Mouse (Mus musculus) 3T3-L1 (cell line): ENCODE results near the gene Pdcd1lg2.

Experiments used
- DNase-seq: peaks from one replicate; pipeline ENCODE4 v3.0.0-alpha.2; 2015; ENCODE audit warnings: low read depth, low spot score

The Pdcd1lg2 gene

DNA sequence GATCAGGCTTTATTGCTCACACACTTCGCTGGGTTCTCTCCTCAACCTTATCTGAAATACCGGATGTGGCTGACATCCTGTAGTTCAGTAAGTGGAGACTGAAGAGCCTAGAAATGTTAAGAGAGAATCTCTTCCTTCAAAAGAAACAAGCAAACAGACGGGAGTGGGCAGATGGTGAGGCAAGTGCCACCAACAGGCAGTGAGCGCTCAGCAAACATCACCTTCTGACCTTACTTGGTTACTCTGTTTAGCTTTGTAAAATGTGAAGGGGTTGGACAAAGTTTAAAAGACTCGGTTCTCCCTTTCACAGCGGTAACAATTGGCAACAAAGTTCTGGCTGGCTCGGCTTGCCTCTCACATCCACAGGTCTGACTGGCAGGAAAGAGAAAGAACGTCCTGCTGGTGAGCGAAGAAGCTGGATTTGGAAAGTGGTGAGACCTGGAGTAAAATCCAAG, 8.0 kb downstream of the Pdcd1lg2 start:
- no peak for DNase-seq

DNA sequence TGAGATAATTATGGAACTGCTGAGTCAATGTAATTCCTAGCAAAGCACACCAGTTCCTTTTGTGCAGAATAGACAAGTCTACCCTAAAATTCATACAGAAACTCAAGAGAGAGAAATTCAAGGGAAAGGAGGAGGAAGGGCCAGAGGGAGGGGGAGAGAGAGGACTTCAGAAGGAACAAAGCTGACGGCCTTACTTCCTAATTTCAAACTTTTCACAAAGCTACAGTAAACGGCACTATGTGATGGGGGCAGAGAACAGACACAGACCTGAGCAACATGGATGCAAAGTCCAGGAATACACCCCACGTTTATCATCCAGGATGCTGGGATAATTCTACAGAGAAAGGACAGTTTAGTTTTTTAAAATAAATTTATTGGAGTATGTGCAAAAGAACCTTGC, 8.8 kb downstream of the Pdcd1lg2 start:
- no peak for DNase-seq

DNA sequence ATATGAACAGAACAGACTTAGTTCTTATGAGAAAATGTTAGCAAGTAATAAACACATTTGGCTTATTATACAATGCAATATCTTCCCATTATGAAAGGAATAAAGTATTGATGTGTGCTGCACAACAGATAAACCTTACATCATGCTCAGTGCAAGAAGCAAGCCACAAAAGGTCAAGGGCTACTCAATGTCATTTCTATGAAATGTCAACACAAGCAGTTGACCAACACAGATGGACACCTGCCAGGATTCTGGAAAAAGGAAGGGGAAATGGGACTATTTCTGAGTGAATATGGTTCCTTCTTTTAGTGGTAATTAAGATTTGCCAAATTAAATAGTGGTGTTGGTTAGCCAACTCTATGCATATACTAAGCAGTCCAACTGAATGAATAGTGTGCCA, 9.2 kb downstream of the Pdcd1lg2 start:
- DNase-seq, result peak; percentile 23

DNA sequence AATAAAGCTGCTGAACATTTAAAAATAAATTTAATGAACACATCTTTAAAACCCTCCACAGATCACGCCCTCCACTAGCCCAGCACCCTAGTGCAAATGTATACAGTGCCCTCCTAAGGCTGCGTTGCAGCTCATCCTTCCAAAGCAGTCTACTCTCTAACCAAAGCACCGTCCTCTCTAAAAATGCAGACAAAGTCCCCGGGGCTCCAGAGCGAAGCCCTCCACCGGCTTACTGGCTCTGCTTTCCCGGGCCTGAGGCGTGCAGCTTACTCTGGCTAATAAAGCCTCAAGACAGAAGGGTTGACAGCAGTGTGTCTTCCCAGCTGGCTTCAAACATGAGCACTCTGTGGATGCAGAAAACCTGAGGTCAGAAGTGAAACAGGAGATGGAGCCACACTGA, 9.7 kb downstream of the Pdcd1lg2 start:
- DNase-seq, result no peak

DNA sequence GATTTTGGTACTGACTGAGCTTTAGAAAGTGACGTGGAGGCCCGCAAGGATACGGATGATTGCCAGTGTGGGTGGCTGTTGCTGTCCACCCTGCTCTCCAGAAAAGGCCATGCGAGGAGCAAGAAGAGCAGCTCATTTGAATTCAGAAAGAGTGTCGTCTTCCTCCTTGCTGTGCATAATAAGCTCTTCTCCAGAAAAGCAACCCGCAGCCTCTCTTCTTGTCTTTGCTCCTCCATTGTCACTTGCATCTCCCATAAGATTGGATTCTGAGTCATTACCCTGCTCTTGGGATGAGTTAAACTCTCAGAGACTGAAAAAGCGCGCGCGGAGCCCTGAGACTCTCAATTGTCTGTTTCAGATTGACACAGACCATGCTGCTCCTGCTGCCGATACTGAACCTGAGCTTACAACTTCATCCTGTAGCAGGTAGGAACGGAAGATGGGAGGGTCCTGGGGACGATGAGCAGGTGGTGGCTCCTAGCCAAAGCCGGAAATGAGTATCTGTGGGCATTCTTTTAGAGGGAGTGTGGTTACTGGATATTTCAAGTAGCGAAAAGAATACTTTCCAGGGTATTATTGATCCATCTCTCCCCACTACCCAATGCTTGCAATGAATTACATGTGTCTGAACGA, 11.4 kb downstream of the Pdcd1lg2 start:
- no peak for DNase-seq

DNA sequence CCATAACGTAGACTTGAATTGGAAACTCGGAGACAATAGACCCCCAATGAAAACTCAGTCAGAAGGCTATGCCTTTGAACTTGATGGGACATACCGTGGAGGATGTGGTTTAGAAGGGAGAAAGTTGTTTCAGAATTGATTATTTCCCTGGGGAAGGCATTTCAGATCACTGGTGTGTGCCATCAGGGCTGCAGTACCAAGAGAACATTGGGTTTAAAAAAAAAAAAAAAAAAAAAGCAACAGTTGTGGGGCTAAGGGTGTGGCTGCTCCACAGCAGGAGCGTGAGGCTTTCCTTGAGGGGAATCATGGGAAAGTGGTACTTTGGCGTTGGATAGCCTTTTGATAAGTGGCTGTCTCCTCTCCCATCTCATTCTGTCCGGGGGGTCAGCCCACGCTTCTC, 12.1 kb downstream of the Pdcd1lg2 start:
- DNase-seq, result no peak

DNA sequence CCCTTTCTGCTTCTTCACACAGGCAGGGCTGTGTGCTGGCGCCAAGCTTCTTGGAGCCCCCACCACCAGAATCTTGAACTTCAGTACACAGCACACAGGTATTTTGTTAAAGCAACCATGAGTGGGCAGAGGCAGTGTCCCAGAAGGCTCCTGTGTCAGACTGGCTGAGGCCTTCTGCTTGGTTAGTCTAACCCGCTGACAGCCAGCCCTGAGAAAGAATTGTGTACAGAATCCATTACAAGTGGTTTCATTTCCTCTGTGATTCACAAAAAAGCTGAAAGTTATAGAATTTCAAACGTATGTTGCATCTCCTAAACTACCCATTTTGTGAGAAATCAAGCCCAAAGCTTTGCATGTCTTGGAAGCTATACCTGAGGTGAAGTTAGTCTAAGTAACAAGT, 19.8 kb downstream of the Pdcd1lg2 start:
- DNase-seq, result no peak

DNA sequence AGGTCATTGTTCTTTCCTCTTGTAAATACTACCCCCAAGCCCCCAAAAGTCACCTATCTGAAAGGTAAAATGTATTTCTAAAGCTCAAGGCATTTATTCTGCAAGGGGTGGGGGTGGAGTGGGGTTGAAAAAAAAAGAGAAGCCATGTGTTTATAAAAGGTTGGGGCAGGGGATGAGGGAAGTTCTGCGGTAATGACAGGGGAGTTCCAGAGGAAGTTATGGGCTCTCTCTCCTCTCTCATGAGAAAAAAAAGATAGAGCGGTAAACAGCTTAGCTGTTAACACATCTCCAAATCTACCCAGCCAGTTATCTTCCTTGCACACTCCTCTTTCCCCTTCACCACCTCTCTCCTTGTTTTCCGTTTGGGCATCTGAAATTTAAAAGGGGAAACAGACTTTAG, 20.2 kb downstream of the Pdcd1lg2 start:
- DNase-seq, result no peak

DNA sequence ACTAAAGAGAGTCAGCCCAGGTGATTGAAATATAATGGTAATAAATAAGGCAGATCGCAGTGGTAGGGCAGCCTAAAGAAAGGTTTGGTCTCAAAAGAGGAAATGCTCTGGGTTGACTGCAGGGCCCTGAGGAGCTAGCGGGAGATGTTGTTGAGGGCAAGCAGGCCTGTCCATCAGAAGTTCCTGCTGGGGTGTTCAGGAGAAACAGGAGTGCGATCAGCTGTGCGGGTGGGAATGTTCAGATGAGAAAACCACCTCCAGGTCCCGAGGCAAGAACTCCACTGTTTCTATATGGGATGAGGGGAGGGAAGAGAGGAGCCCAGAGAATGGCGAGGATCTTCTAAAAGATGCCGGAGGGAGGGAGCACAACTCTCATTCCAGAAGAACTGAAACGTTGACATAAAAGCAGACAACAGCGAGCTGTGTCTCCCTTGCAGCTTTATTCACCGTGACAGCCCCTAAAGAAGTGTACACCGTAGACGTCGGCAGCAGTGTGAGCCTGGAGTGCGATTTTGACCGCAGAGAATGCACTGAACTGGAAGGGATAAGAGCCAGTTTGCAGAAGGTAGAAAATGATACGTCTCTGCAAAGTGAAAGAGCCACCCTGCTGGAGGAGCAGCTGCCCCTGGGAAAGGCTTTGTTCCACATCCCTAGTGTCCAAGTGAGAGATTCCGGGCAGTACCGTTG, 26.2 kb downstream of the Pdcd1lg2 start:
- no peak for DNase-seq

DNA sequence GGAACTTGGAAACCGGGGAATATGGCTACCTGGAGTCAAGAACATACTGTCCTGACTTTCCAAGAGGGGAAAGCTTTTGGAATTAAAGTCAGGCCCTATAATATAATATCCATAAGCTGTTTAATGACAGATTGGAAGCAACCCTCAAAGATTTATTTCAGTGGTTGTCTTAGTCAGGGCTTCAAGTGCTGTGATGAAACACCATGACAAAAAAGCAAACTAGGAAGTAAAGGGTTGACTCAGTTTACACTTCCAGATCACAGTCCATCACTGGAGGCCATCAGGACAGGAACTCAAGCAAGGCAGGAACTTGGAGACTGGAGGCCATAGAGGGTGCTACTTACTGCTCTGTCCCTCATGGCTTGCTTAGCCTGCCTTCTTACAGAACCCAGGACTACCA, 27.1 kb downstream of the Pdcd1lg2 start:
- DNase-seq, result no peak

DNA sequence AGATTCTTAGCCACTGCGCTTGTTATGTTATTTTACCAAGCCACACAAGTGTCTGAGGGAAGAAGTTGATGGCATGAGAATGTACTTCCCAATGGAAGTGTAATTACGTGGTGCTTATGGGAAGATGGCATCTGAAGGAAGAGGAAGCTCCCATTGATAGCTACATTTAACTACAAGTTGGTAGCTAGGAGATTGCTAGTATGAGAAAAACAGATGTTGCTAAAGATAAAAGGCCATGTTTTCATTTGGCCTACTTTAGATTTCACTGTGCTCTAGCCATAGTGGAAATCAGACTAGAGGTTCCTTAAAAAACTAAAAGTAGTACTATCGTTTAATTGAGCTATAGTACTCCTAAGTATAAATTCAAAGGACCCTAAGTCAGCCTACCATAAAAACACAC, 28.5 kb downstream of the Pdcd1lg2 start:
- no peak for DNase-seq

DNA sequence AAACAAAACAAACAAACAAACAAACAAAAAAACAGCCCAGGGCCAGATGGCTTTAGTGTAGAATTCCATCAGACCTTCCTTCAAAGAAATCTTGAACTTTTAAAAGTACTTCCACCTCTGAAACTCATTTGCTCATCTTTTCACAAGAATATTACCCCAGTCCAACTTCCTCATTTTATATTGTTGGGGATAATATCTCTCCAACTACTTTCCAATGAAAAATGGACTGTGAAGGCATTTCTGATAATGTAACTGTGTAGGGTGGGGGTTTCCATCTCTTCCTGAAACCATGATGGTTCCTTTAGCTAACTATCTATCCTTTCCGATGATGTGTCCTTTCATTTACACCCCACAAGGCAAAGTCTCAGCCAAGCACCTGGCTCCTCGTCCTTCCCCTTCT, 31.8 kb downstream of the Pdcd1lg2 start:
- DNase-seq, result no peak

DNA sequence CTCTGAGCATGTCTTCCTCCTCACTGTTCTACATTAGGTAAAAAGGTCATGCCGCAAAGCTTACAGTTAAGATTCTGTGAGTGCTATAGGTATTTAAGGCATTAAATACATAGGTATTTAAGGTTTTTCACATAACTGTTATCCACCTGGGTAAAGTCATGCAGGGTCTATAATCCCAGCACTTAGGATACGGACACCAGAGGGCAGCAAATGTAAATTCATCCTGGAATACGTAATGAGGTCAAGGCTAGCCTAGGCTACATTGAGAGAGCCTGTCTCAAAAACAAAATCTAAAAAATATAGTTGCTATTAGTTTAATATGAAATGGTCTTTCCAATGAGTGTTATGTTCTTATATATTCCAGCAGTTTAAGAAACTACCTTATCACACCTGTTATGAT, 33.6 kb downstream of the Pdcd1lg2 start:
- DNase-seq, result no peak

DNA sequence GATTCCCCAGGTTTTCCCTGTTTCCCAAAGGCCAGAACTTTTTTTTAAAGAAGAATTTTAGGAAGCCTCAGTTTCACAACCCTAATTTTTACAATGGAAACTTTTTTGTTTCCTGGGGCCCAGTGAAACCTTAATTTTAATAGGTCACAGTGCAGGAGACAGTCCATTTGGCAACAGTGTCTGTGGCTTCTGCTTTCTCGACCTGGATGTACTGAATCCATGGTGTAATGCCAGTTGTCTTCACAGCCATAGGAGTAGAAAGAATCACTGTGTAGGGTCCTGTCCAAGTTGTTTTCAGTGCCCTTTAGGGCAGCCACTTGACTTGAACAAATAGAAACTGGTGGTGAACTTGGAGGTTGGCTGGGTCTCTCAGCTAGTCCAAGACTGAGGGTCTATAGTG, 37.7 kb downstream of the Pdcd1lg2 start:
- no peak for DNase-seq

DNA sequence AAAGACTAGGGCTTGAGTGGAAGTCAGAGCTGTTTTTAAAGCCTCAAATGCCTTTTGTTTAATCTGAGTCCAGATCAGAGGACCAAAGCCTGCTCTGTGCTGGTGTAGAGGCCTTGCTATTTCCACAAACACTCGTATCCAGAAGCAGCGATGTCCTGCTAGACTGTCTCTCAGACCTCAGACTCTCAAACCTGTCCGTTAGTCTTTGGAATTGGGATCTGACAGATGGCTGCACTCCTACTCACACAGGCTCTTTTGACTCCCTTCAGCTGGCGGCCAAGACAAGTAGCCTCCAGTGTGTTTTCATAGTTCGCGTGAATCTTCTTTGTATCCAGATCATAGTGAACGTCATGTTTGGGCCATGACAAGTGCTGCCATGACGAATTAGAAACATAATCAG, 39.7 kb downstream of the Pdcd1lg2 start:
- no peak for DNase-seq

DNA sequence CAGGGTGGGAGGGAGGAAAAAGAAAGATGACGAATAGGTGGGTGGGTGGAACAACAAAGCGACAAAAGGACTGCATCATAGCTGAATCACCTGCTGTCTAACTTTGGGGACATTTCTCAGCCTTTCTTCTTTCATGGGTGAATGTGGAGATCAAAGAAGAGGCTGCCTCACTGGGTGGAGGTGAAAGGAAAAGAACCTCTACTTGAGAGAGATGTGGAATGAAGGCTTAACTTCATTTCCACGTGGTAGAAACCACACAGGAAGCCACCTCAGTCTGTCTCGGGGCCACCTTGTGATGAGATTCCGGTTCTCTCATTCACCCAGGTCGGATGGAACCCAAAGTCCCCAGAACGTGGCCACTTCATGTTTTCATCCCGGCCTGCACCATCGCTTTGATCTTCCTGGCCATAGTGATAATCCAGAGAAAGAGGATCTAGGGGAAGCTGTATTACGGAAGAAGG, 43.5 kb downstream of the Pdcd1lg2 start:
- DNase-seq, result no peak

DNA sequence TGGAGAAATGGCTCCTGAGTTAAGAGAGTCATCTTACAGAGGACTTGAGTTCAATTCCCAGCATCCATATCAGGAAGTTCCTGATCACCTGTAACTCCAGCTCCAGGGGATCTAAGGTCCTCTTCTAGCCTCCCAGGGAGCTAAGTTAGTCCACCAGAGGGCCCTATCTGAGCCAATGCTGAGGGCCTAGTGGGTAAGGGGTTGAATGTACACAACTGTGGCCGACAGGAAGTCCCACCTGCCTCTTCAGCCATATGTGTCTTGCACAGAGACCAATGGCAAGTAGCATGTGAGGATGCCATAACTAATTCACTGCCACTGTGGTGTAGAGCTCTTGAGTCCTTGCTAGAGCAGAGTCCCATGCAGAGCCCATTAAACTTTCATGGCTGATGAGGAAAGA, 44.4 kb downstream of the Pdcd1lg2 start:
- no peak for DNase-seq

DNA sequence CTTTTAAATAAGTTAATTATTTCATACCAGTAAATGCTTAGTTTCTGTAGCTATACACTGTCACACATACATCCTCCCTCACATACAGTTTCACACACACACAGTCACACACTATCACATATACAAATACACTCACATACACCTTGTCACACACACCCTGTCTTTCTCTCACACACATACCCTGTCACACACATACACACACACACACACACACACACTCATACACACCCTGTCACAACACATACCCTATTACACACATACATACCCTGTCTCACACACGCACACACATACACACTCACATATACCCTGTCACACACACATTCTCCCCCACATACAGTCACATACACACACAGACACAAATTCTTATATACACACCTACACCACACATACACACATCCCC, 47.3 kb downstream of the Pdcd1lg2 start:
- DNase-seq, result no peak

DNA sequence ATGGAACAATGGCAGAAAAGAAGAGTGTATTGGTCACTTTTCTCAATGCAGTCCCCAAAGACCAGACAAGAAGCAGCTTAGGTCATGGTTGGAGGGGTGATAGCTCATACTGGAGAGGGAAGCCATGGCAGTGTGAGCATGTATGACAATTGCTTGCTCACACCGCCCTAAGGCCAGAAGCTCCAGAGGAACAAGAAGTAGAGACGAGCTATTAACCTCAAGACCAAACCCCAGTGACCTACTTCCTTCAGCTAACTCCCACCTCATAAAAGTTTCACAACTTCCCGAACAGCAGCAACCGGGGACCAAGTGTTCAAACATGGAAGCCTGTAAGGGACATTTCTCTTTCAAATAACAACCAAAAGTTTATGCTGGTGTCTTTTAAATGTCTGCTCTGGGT, 51.7 kb downstream of the Pdcd1lg2 start:
- DNase-seq, result no peak

DNA sequence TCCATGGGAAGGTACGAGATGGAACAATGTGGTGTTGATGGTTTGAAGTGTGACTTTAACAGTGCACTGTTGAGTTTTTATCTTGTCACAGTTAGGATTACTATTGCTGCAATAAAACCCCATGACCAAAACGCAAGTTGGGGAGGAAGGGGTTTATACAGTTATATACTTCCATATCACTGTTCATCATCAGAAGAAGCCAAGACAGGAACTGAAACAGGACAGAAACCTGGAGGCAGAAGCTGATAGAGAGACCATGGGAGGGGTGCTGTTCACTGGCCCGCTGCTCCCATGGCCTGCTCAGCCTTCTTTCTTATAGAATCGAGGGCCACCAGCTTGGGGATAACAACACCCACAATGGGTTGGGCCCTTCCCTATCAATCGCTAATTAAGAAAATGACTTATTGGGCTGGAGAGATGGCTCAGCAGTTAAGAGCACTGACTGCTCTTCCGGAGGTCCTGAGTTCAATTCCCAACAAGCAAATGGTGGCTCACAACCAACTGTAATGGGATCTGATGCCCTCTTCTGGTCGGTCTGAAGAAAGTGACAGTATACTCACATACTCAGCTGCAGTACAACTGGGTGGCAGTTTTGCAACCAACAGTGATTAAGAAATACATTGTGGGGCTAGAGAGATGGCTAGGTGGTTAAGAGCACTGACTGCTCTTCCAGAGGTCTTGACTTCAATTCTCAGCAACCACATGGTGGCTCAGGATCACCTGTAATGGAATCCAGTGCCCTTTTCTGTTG, 53.1 kb downstream of the Pdcd1lg2 start:
- no peak for DNase-seq

DNA sequence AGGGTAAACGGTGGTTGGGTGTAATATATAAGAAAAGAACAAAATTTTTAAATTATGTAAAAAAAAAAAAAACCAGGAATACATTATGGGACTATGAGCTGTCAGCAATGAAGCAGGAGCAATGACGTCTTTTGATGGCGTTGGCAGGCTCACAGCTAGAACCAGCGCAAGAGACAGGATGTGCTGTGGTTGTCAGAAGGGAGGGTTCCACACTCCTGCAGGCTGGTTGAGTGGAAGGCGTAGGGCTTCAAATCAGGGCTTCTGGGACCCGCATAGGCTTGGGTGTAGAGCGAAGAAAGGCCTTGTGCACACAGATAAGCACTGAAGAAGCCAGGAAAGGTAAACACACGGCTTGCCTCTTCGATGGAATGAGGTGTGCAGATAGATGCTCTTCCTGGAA, 56.1 kb downstream of the Pdcd1lg2 start:
- no peak for DNase-seq

DNA sequence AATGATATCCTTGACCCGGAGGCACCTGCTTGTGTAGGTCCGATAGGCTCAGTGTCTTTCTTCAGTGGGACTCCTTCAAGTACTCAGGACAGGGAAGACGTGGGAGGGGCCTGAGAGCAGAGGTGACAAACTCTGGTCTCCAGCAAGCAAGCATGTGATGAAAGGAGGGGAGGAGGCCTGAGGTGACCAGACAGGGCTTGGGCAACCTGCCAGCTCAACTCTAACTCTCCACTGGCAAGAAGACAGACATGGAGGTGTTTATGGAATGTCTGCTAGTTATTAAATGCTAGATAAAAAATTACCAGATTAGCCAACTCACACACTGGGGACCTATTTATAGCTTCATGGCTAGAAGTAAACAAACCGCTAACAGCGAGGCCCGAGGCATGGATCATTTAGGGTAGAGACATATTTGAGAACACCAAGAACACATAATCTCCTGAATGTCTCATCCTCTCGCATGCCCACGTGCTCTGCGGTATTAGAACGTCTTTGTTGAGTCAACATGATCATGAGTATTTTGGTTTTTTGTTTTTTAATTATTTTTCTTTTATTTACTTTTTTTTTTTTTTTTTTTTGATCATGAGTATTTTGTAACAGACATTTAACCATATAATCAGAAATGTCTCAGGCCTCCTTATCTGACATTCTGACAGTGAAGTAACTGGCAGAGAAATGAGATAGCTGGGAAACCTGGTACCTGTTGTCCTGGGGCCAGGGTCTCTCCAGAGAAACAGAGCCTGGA, 58.4 kb downstream of the Pdcd1lg2 start:
- DNase-seq, result no peak
